Mouse (Mus musculus) heart, adult 9 months (tissue): Measurements from ENCODE around the gene Nucb2.

ENCODE experiments used
- DNase-seq, 2 experiments: peaks; one replicate each; pipeline ENCODE4 v3.0.0; 2022; ENCODE audit warnings: low spot score in 2 of 2

Gene Nucb2

DNA sequence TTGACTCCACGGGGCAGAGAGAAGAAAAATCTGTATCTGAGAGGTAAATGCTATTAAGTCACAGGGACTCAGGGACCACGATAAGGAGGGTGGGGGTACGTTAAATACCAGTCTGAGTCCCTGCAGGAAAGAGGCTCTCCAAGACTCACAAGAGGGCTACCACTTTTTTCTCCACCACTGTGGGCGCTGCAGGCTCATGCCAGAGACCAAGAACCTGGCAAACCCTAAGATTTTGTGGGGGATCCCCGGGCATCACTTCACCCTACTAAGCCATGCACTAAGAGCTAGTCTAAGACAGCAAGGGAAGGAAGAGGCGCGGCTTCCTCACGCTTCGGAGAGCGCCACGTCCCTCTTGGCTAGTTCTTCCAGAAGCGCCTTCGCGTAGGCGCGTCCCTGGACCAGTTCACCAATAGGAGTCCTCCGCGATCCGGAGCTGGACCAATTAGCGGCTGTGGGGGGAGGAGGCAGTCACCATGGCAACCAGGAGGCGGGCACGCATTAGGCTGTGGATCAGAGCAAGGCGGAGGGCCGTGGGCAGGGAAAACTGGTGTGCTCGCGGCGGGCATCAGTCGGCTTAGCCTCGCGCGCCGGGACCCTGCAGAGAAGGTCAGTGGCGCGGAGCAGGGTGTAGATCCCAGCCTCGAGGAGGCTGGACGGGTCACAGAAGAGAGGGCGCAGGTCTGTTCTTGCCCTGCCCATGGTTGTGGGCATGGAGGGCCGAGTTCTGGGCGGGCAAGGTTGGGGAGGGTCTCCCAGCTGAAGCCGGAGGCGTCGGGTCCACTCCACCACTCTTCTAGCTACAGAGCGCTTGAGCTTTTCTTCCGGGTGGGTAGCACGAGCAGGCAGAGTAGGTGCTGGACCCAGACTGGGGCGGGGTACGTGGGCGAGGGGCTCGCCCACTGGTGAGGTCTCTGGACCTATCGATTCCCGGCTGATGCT lies at the start of gene Nucb2:
TSS of gene Nucb2 (plus strand) at position 491 of the 939 bp plus-strand sequence.
- peak; percentile 98 to 99 for DNase-seq

DNA sequence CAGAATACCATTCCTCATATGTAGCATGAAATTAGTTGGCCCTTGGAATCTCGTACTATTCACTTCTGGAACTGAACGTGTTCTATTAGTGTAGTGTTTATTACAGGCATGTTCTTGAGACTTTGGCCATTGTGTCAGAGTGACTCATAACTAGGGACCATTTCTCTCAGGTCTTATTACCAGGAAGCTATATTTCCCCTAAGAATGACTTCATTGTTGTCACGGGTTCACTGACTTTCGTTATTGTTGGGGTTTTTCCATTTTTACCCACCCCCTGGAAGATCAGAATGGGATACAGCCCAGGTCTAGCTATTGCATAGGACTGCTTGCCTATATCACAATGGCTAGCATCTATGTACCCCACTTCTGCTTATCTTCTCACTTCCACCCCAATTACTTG lies 47.2 kb upstream of the Nucb2 start:
- peak in 1 of 2 experiments; percentile 29 for DNase-seq

DNA sequence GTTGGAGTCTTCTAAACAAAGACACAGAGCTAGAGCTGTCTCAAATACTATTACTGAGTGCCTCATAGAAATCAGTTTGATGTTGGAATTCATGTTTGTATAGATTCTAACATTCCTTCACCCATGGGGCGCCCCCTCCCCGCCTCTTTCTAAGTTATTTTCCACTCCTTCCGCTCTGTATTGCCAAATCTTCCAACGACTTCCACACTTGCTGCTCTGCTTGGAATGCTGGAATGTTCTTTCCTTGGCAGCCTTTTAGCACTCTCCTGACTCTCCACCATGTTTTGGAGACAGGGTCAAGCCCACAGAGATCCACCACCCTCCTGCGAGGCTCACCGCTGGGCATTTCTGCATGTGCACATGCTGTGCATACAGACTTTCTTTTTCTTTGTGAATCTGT lies 46.8 kb upstream of the Nucb2 start:
- DNase-seq: peak; percentile 28 to 40

DNA sequence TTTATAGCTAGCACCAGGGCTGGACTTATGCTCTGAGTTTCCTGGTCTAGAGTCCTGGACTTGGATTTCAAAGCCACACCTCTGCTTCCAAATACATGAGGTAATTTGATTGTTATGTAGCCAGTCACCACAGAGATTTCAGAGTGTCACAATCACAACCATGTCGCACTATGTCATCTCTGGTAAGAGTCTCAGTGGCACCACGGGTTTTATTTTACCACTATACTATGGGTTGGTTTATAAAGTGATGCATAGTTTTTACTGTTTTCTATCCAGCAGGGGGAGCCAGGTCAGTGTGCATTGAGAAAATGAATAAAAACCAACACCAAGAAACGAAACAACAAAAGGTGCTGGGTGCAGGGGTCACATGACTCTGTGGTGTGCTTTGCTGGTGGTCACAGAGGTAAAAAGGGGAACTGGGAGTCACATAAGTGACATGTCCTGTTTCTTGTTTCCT lies 45.2 kb upstream of the Nucb2 start:
- DNase-seq: no peak

DNA sequence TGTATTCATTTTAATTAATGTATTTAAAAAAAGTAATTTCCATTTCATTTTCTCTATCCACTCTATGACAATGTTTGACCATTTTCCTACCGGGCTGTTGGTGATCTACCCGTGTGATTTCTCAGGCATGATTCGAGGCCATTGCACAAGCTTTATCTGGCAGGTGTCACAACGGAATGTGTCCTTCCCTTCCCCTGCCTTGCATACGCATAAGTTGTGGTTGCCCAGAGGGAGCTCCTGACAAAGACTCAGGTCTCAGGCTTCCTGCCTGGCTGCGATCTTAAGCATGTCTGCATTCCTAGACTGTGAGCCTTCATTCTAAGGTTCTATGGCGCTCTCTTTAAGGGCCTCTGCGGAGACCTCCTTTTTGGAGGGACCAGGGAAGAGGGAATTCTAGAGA lies 42.1 kb upstream of the Nucb2 start:
- DNase-seq: no peak

DNA sequence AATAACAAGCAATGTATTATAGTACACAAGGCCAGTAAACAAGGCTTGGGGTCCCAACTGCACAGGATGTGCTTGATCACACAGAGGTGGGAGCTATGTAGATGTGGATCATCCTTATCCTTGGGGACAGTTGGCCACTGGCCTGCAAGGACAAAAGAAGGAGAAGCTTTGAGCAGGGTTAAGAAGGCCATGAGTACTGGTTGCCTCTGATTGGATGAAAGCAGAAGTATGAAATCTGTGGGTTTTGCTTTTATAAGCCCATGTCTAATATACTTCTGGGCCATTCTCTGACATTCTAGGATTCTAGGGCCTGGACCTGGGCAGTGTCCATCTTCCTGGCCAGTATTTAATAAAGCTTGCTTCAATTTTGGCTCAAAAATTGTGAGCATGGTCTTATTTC lies 28.3 kb upstream of the Nucb2 start:
- DNase-seq: no peak

DNA sequence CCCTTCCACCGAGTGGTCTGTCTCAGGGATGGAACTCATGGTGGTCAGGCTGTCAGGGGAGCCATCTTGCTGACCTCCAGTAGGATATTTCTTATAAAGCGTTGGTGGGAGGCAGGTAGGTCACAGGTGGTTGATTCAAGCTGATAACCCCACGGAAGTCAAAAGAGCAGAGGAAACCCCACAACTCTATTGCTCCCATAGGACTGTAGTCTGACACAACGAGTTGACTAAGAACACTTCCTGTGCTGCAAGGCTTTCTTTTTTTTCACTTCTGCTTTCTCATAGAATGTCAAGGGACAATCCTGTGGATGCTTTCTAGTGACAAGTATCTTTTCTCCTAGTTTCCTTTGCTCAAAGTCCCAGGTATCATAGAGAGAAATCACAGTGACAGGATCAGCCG lies 27.9 kb upstream of the Nucb2 start:
- DNase-seq: no peak

DNA sequence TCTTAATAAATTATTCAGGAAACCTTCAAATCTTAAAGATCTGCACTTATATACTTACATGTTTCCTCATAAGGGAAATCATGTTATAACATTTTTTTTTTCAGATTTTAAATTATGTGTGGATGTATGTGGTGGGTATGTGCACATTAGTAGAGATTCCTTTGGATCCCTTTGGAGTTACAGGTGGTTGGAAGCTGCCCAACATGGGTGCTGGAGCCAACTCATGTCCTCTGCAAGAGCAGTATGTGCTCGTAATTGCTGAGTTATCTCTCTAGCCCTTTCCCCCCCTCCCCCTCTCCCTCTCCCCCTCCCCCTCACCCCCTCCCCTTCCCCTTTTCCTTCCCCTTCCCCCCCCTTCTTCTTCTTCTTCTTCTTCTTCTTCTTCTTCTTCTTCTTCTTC lies 21.1 kb upstream of the Nucb2 start:
- no peak for DNase-seq

DNA sequence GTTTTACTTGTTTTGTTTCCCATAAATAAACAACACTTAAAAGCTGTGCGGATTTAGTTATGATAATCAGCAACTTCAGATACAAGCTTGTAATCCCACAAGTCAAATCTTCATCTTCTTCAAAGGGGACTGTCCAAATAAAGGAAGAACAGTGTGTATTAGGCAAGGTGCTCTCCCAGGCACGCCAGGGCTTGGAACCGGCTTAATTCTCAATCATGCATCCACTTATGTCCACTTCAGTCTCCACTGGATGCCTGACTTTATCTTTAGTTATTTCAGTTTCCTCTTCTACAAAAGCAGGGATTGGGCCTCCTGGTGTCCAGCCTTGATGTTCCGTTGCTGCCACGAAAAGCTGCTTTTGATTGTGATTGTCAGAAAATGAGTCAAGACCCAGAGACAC lies 20.4 kb upstream of the Nucb2 start:
- DNase-seq: no peak

DNA sequence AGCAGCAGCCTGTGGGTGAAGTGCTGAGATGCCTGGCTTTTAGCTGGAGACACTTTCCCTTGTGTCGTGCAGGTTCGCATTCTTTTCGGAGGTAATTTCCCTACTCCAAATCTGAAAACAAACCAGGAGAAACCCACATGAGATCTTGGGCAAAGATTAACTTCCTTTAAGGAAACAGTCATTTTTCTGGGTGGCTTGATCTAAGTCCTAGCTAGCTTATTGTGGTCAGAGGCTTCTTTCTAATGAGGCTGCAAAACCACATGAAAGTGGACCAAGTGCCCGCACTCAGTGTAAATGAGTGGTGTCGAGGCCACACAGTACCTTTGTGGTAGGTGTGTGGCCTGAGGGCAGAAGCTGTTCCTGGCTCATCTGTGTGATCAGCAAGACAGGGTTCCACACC lies 20.0 kb upstream of the Nucb2 start:
- DNase-seq: no peak

DNA sequence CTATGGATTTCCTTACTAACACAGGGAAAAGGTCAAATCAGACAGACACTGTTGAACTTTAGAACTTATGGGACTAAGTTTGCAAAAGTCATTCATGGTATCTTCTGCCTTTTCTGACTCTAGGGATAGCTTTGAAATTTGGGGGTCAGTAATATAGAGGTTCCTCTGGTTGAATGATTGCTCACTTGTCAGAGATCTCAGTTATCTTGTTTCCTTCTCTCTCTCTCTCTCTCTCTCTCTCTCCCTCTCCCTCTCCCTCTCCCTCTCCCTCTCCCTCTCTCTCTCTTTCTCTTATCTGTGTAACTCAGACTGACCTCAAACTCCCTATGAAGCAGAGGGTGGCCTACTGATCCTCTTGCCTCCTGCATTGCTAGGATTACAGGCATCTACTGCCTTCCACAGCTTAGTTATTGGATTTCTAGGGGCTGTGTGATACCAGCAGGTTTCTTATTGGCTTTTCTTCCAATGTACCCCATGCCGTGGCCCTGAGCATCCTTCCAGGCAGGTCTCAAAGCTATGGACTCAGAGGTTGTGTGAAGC lies 19.0 kb upstream of the Nucb2 start:
- no peak for DNase-seq

DNA sequence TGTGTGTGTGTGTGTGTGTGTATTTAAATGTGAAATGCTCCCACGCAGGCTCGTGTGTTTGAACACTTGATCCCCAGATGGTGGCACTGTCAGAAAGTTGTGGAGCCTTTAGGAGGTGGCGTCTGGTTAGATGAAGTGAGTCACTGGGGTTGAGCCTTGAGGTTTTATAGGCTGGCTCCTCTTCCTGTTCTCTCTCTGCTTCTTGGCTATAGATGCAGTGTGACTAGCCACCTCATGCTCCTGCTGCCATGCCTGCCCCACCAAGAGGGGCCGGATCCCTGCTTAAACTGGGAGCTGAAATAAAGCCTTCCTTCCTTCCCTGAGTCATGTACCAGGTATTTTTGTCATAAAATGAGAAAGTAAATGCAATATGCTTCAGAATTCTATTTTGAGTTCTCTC lies 13.1 kb upstream of the Nucb2 start:
- DNase-seq: no peak

DNA sequence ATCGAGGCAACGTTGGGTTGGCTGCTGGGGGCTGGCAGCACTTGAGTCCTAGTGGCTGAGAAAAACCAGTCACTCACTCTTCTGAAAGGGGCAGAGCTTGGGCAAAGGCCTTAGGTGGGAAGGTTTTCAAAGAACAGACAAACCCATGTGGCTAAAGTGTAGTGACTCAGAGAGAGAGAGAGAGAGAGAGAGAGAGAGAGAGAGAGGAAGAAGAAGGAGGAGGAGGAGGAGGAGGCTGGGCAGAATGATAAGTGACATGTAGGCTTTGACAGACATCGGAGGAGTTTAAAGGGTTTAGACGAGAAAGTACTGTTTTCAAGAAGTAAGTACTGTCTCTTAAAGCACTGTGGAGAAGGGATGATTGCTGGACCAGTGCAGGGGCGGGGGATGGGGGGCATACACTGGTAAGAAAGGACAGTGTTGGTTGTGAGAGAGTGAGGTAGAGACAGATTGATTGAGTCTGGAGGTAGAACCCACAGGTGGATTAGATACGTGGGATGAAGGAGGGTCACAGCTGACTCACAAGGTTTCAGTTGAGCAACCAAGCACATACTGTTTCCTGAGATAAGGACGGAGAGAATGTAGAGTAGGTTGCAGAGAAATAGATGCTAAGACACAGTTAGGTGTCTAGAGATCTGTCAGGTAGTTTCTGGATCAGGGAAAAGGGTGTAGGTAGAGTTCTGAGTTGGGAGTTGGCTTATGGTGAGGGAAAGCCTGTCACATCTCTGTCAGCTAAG lies 10.7 kb upstream of the Nucb2 start:
- no peak for DNase-seq

DNA sequence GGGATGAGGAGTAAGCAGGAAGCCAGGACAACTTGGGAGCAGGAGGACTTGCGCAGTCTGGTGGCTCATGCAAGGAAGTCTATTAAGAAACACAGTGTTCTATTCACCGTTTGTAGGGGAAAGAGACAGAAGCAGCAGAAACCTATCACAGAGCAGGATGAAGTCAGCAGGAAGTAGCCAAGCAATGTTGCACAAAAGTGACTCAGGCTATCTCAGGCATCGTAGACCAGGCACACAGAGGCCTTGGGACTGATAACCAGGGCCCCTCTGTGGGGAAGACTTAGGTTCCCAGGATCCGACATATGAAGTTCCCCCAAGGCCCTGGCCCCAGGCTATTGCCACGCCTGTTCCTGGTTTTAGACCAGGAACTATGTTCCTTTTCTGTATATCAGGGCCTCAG lies 9.6 kb upstream of the Nucb2 start:
- no peak for DNase-seq

DNA sequence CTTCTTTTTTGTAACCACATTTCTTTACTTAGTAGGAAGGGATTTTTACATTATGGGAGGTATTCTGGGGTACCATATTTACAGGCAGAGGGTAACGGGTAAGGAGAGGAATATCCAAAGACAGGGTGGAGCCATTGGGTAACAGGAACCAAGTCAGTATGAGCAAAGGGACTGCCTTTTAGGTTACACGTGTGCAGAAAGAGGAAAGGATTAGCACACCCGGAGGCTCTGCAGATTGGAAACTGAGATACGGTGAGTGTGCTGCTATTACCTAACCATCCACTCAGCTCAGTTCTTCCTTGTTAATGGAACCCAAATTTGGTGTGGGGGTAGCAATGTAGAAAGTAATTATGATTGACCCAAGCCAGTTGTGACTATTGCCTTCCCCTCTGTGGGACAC lies 7.4 kb upstream of the Nucb2 start:
- no peak for DNase-seq

DNA sequence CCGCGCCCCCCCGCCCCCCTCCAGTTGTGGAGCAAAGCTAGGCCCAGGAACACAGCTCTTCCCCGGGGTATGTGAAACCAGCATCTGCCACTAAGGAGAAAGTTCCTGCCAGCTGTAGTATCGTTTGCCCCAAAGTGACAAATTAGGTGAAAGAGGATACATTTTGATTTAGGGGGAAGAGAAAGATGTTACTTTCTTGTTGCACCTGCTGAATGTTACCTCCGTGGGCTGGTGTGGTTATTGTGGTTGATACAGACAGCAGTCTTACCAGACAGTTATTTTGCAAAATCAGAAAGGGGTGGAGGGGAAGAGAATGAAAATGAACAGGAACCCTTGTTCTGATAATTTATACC lies 625 bp downstream of the Nucb2 start:
- DNase-seq: no peak

DNA sequence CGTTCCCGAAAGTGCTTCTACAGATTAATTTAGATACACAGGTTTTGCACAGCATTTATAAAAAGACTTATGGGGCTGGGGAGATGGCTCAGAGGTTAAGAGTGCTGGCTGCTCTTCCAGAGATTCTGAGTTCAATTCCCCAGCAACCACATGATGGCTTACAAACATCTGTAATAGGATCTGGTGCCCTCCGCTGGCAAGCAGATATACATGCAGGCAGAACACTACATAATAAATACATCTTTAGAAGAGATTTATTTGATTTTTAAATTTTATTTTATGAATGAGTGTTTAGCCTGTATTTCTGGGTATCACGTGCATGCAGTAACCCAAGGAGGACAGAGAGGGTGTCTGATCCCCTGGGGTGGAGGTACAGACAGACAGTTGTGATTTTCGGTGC lies 9.9 kb downstream of the Nucb2 start:
- no peak for DNase-seq

DNA sequence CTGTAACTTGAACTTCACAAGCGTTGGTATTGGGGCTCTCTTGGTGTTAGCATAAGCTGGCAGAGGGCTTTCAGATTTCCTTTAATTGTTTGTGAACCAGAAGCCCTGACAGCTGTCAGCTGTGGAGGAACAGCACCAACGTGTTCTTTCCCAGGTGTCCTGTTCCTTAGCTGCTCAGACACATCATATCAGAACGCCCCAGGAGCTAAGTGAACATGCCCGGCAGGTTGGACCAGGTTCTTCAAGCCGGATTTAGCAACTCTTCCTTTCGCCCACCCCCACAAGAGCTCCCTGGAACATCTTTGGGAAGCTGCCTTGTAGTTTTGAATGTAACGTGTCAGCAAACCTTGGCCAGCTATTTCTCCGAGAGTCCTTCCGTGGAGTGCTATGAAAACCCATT lies 10.4 kb downstream of the Nucb2 start:
- DNase-seq: no peak

DNA sequence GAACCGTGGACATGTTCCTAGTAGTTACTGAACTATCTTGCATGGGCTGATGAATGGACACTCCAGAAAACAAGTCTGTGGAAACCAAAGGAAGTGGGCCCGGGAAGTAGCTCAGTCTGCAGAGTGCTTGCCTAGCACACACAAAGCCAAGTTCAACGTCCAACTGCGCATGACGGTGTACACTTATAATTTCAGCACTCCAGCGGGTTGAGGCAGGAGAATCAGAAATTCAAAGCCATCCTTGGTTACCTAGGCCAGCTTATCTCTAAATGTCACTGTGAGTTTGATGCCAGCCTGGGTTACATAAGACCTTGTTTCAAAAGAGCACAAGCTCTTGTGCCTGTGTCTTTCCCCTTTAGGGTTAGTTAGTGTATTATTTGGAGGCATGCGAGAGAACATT lies 10.9 kb downstream of the Nucb2 start:
- DNase-seq: no peak

DNA sequence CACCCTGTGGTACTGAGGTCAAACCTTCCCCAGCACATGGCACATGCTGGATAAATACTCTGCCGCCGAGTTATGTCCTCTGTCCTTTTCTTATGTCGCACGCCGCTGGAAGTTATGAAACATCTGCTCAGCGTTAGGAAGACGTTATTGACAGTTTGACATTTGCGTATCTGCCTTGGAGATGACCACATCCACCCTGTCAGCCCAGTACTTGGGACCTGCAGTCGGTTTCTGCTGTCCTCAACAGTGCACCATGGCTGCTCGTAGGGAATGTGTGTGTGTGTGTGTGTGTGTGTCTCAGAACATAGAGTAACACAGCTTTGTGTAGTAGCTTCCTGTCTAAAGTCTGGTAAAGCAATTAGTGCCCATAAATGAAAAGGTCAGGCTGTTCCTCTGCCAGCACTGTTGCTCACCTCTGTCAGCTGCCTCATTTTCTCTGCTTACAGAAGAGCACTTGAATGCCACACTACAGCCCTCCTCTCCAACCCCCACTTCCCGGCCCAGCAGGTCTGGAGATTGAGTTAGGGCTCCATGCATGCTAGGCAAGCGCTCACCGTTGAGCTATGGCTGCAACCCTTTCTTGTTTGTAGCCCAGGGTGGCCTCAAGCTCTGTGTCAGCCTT lies 11.5 kb downstream of the Nucb2 start:
- no peak for DNase-seq

DNA sequence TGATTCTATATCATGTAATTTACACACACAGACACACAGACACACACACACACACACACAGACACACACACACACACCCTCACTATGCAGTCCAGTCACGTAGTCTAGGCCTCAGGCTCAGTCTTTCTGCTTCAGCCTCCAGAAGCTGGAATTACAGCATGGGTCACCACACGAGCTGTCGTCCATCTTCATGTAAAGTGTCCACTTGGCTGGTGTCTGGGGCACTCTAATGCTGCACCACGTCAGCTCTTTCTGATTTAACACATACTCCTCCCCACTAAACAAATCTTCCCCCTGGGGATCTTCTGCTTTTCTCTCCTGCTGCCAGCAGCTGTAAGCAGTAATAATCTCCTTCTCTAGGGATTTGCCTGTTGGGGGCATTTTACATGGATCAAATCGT lies 13.1 kb downstream of the Nucb2 start:
- DNase-seq: no peak

DNA sequence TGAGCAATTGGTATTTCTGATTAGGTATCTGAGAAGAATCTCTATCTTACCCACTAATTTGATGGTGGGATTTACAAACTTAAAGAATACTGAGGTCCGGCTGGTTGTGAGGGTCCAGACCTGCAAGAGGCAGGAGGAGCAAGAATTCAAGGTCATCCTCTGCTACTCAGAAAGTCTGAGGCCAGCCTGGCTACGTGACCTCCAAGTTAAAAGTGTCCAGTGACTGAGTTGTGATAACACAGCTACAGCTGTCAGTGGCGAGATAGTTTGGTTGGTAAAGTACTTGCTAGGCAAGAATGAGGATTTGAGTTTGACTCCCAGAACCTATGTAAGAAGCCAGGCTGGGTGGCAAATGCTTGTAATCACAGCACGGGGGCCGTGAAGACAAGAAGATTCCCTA lies 14.0 kb downstream of the Nucb2 start:
- DNase-seq: no peak
